Mouse (Mus musculus): Measurements from ENCODE around the gene Ccr3.

- TF ChIP-seq POLR2A (IDR thresholded peaks at IDR 0.05; ENCODE audit: control insufficient read depth, low read depth, low read length) (no peak), CTCF (IDR thresholded peaks at IDR 0.05; ENCODE audit: control insufficient read depth, insufficient read depth, insufficient replicate concordance, low read depth, low read length) (no peak)
These were observed 22.0 kb upstream of the Ccr3 start for GRCm38 (mm10) chr9:123999784-124000183.

Data from testis, adult 2 months (tissue).